Mouse (Mus musculus): ENCODE results near the gene Ubald2. TPM values are rescaled to one million over a fixed set of nuclear protein-coding genes. Genes with fewer than 3 reads are reported as not detected.

Gene Ubald2
- polyA plus RNA-seq, 2 experiments = 50.3 to 70.9 TPM

GRCm38 (mm10) chr11:116472275-116472674 is 38.4 kb downstream of the Ubald2 start:
- TF ChIP-seq CTCF (IDR thresholded peaks at IDR 0.05; ENCODE audit: low read depth) = no peak
- TF ChIP-seq EP300 (IDR thresholded peaks at IDR 0.05; ENCODE audit: low read depth) = no peak
- Histone ChIP-seq H3K4me2 (ENCODE audit: low read depth) (no peak overlapping the region), H3K9ac (replicated peaks) (no peak overlapping the region), H3K27me3 (ENCODE audit: control insufficient read depth, insufficient read depth, low read length) (no peaks in the 10 kb centered on the region), H3K4me3 (ENCODE audit: insufficient read depth in 1 of 2, low read depth in 2 of 2, low read length in 2 of 2) (no peak overlapping the region), H3K9me3 (ENCODE audit: control insufficient read depth, low read length) (no peaks in the 10 kb centered on the region), H3K27ac (no peak overlapping the region), H3K36me3 (replicated peaks; ENCODE audit: control insufficient read depth, insufficient read depth, low read depth) (peaks cover 20% of the 10 kb centered on the region), H3K4me1 (replicated peaks; ENCODE audit: control insufficient read depth in 2 of 2, insufficient read depth in 2 of 2, low read length in 1 of 2) (no peaks in the 10 kb centered on the region)
- DNase-seq (ENCODE audit: low read depth in 3 of 3, low spot score in 3 of 3) (no peak), ATAC-seq (ENCODE audit: insufficient read depth) (no peak)
- WGBS (ENCODE audit: insufficient replicate concordance) = 65% methylated on average over 4 of the region's 4 CpGs

- 84% methylated on average over 10 of the region's 10 CpGs for WGBS (ENCODE audit: insufficient replicate concordance)
- TF ChIP-seq CTCF (IDR thresholded peaks at IDR 0.05; ENCODE audit: low read depth) (no peak), EP300 (IDR thresholded peaks at IDR 0.05; ENCODE audit: low read depth) (no peak)
- DNase-seq (ENCODE audit: low read depth in 3 of 3, low spot score in 3 of 3) (no peak), ATAC-seq (ENCODE audit: insufficient read depth) (no peak)
- Histone ChIP-seq H3K36me3 (replicated peaks; ENCODE audit: control insufficient read depth, insufficient read depth, low read depth) (peaks cover 35% of the 10 kb centered on the region), H3K27me3 (ENCODE audit: control insufficient read depth, insufficient read depth, low read length) (no peaks in the 10 kb centered on the region), H3K4me2 (ENCODE audit: low read depth) (no peak overlapping the region), H3K4me3 (ENCODE audit: insufficient read depth in 1 of 2, low read depth in 2 of 2, low read length in 2 of 2) (no peak overlapping the region), H3K4me1 (replicated peaks; ENCODE audit: control insufficient read depth in 2 of 2, insufficient read depth in 2 of 2, low read length in 1 of 2) (no peaks in the 10 kb centered on the region), H3K27ac (no peak overlapping the region), H3K9me3 (ENCODE audit: control insufficient read depth, low read length) (no peaks in the 10 kb centered on the region), H3K9ac (replicated peaks) (no peak overlapping the region)
These were observed 42.1 kb downstream of the Ubald2 start for GRCm38 (mm10) chr11:116476041-116476440.

- DNase-seq (ENCODE audit: low read depth in 3 of 3, low spot score in 3 of 3) (no peak), ATAC-seq (ENCODE audit: insufficient read depth) (no peak)
- H3K4me2 ChIP-seq (ENCODE audit: low read depth) = no peak overlapping the region
- 88% methylated on average over 6 of the region's 6 CpGs for WGBS (ENCODE audit: insufficient replicate concordance)
- H3K4me3 ChIP-seq (ENCODE audit: insufficient read depth in 1 of 2, low read depth in 2 of 2, low read length in 2 of 2) = no peak overlapping the region
- peaks cover 35% of the 10 kb centered on the region for H3K36me3 ChIP-seq (replicated peaks; ENCODE audit: control insufficient read depth, insufficient read depth, low read depth)
- TF ChIP-seq CTCF (IDR thresholded peaks at IDR 0.05; ENCODE audit: low read depth) (no peak), EP300 (IDR thresholded peaks at IDR 0.05; ENCODE audit: low read depth) (no peak)
- no peak overlapping the region for H3K27ac ChIP-seq
- no peaks in the 10 kb centered on the region for H3K27me3 ChIP-seq (ENCODE audit: control insufficient read depth, insufficient read depth, low read length)
- no peak overlapping the region for H3K9ac ChIP-seq (replicated peaks)
- no peaks in the 10 kb centered on the region for H3K4me1 ChIP-seq (replicated peaks; ENCODE audit: control insufficient read depth in 2 of 2, insufficient read depth in 2 of 2, low read length in 1 of 2)
- H3K9me3 ChIP-seq (ENCODE audit: control insufficient read depth, low read length) = no peaks in the 10 kb centered on the region
These were observed 42.8 kb downstream of the Ubald2 start for GRCm38 (mm10) chr11:116476696-116477095.

GRCm38 (mm10) chr11:116477160-116477759 is 43.4 kb downstream of the Ubald2 start:
- TF ChIP-seq CTCF (IDR thresholded peaks at IDR 0.05; ENCODE audit: low read depth) (no peak), EP300 (IDR thresholded peaks at IDR 0.05; ENCODE audit: low read depth) (no peak)
- no peak overlapping the region for H3K4me3 ChIP-seq (ENCODE audit: insufficient read depth in 1 of 2, low read depth in 2 of 2, low read length in 2 of 2)
- WGBS (ENCODE audit: insufficient replicate concordance) = 83% methylated on average over 15 of the region's 15 CpGs
- no peaks in the 10 kb centered on the region for H3K9me3 ChIP-seq (ENCODE audit: control insufficient read depth, low read length)
- ATAC-seq (ENCODE audit: insufficient read depth) = no peak
- H3K4me2 ChIP-seq (ENCODE audit: low read depth) = no peak overlapping the region
- no peak for DNase-seq (ENCODE audit: low read depth in 3 of 3, low spot score in 3 of 3)
- no peaks in the 10 kb centered on the region for H3K4me1 ChIP-seq (replicated peaks; ENCODE audit: control insufficient read depth in 2 of 2, insufficient read depth in 2 of 2, low read length in 1 of 2)
- H3K36me3 ChIP-seq (replicated peaks; ENCODE audit: control insufficient read depth, insufficient read depth, low read depth) = peaks cover 31% of the 10 kb centered on the region
- no peak overlapping the region for H3K9ac ChIP-seq (replicated peaks)
- no peaks in the 10 kb centered on the region for H3K27me3 ChIP-seq (ENCODE audit: control insufficient read depth, insufficient read depth, low read length)
- H3K27ac ChIP-seq = no peak overlapping the region

- no peak overlapping the region for H3K4me3 ChIP-seq (ENCODE audit: insufficient read depth in 1 of 2, low read depth in 2 of 2, low read length in 2 of 2)
- no peaks in the 10 kb centered on the region for H3K9me3 ChIP-seq (ENCODE audit: control insufficient read depth, low read length)
- H3K4me1 ChIP-seq (replicated peaks; ENCODE audit: control insufficient read depth in 2 of 2, insufficient read depth in 2 of 2, low read length in 1 of 2) = no peaks in the 10 kb centered on the region
- no peak for TF ChIP-seq EP300 (IDR thresholded peaks at IDR 0.05; ENCODE audit: low read depth)
- no peak for TF ChIP-seq CTCF (IDR thresholded peaks at IDR 0.05; ENCODE audit: low read depth)
- no peak overlapping the region for H3K27ac ChIP-seq
- no peak overlapping the region for H3K9ac ChIP-seq (replicated peaks)
- 77% methylated on average over 7 of the region's 7 CpGs for WGBS (ENCODE audit: insufficient replicate concordance)
- H3K36me3 ChIP-seq (replicated peaks; ENCODE audit: control insufficient read depth, insufficient read depth, low read depth) = peaks cover 28% of the 10 kb centered on the region
- DNase-seq (ENCODE audit: low read depth in 3 of 3, low spot score in 3 of 3) (no peak), ATAC-seq (ENCODE audit: insufficient read depth) (no peak)
- no peaks in the 10 kb centered on the region for H3K27me3 ChIP-seq (ENCODE audit: control insufficient read depth, insufficient read depth, low read length)
- no peak overlapping the region for H3K4me2 ChIP-seq (ENCODE audit: low read depth)
These were observed 45.1 kb downstream of the Ubald2 start for GRCm38 (mm10) chr11:116478978-116479377.
